Mouse (Mus musculus): ENCODE results near the gene Serp2. TPM values are rescaled to one million over a fixed set of nuclear protein-coding genes. Genes with fewer than 3 reads are reported as not detected.

Gene Serp2
- polyA plus RNA-seq, 1 experiment = 1.0 TPM

GRCm38 (mm10) chr14:76533170-76533815 lies 23.4 kb downstream of the Serp2 start:
- peaks cover 16% of the 10 kb centered on the region; the same call in 1 of the 2 replicates for H3K4me1 ChIP-seq (ENCODE audit: control insufficient read depth, insufficient read depth, low read length)
- H3K27ac ChIP-seq (ENCODE audit: insufficient read depth, low read depth, low read length) = peak overlapping the region; percentile 51
- WGBS = 28% methylated on average over 10 of the region's 10 CpGs
- peak; percentile 91 for DNase-seq
- H3K4me3 ChIP-seq (ENCODE audit: insufficient read depth, low read depth, low read length) = peak overlapping the region; percentile 5; the same call in 1 of the 2 replicates
- H3K36me3 ChIP-seq (ENCODE audit: control insufficient read depth, insufficient read depth, low read length) = no peaks in the 10 kb centered on the region
- TF ChIP-seq CTCF (conservative IDR thresholded peaks at IDR 0.05; ENCODE audit: insufficient read depth, insufficient read length, low read depth, low read length) = no peak
- no peak for TF ChIP-seq POLR2A (IDR thresholded peaks at IDR 0.05; ENCODE audit: low read depth, low read length)
- no peaks in the 10 kb centered on the region for H3K27me3 ChIP-seq (replicated peaks; ENCODE audit: control insufficient read depth, insufficient read depth, low read length)

DNA sequence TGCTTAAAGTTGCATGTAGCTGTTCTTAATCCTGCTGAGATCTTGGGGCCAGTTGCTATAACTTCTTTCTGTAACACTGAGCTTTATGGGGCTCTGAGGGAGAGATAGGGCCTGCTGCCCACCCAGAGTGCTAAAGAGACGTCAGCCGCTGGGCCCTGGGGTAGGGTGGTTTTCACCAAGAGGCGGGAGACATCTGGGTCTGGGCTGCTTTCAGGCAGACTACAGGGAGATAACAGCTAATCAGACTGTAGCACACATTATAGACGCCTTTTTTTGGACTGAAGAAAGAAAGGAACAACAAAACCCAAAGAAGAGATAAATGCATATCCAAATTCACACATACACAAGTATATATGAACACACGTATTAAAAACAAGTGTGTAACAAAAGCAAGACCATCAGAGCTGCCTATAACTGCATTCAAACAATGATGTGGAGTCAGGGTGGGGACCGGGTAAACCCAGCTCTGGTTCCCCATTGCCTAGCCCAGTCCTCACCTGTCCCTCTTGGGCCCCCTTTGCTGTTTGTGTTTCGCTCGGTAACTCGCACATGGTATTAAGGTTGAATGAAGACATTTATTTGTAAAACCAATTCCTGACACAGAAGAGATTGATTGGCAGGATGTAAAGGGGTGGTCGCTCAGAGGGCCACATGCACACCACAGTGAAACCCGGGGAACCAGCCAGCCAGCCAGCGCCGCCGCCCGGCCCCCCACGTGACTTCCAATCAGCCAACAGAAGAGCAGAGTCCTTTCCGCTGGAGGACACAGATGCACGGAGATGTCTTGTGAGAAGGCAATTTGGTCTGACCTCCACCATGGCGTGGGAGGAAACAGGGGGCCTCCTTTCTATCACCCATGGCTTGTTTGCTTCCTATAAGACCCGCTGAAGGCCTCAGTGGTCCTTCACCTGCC lies 24.2 kb downstream of the Serp2 start:
- H3K4me1 ChIP-seq (ENCODE audit: control insufficient read depth, insufficient read depth, low read length) = peaks cover 11% of the 10 kb centered on the region; the same call in 1 of the 2 replicates
- 60% methylated on average over 20 of the region's 20 CpGs for whole genome bisulfite sequencing

DNA sequence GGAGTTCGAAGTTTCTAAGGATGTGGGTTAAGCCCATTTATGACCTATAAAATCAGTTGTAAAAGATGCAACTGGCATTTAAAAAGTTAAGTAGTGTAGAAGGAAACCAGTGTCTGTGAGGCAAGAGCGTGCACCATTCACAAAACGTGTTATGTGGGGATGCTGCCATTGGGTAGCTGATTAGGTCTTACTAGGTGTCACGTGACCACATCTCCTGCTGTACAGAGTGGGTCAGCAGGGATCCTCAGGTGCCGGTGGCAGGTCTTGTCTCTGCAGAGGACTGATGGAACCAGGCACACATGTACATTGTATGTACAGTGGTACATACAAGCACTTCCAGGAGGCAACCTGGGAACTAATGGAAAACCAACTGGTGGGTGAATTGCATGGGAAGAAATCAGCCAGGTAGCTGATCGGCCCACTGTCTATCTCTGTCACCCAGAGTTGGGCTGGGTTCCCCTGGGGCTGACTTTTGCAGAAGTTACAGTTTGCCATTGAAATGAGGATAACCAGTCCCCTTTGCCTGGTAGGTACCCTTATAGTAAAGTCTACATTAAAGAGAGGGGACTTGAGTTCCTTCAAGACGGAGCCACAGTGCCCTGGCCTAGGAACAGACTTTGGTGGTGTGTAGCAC lies 25.5 kb downstream of the Serp2 start:
- Histone ChIP-seq H3K27ac (ENCODE audit: insufficient read depth, low read depth, low read length) (no peak overlapping the region), H3K36me3 (ENCODE audit: control insufficient read depth, insufficient read depth, low read length) (no peaks in the 10 kb centered on the region), H3K27me3 (replicated peaks; ENCODE audit: control insufficient read depth, insufficient read depth, low read length) (no peaks in the 10 kb centered on the region), H3K4me1 (ENCODE audit: control insufficient read depth, insufficient read depth, low read length) (peaks cover 6% of the 10 kb centered on the region; the same call in 1 of the 2 replicates), H3K4me3 (ENCODE audit: insufficient read depth, low read depth, low read length) (no peak overlapping the region)
- TF ChIP-seq CTCF (conservative IDR thresholded peaks at IDR 0.05; ENCODE audit: insufficient read depth, insufficient read length, low read depth, low read length) (no peak), POLR2A (IDR thresholded peaks at IDR 0.05; ENCODE audit: low read depth, low read length) (no peak)
- no peak for DNase-seq
- WGBS = 97% methylated on average over 7 of the region's 7 CpGs

More for the DNA sequence above, 24.2 kb downstream of the Serp2 start:
- Histone ChIP-seq H3K27ac (ENCODE audit: insufficient read depth, low read depth, low read length) (peak overlapping the region; percentile 51; the same call in 1 of the 2 replicates), H3K27me3 (replicated peaks; ENCODE audit: control insufficient read depth, insufficient read depth, low read length) (no peaks in the 10 kb centered on the region), H3K36me3 (ENCODE audit: control insufficient read depth, insufficient read depth, low read length) (no peaks in the 10 kb centered on the region), H3K4me3 (ENCODE audit: insufficient read depth, low read depth, low read length) (peak overlapping the region; percentile 5; the same call in 1 of the 2 replicates)
- DNase-seq = peak; percentile 77
- TF ChIP-seq POLR2A (IDR thresholded peaks at IDR 0.05; ENCODE audit: low read depth, low read length) = no peak
- TF ChIP-seq CTCF (conservative IDR thresholded peaks at IDR 0.05; ENCODE audit: insufficient read depth, insufficient read length, low read depth, low read length) = no peak

DNA sequence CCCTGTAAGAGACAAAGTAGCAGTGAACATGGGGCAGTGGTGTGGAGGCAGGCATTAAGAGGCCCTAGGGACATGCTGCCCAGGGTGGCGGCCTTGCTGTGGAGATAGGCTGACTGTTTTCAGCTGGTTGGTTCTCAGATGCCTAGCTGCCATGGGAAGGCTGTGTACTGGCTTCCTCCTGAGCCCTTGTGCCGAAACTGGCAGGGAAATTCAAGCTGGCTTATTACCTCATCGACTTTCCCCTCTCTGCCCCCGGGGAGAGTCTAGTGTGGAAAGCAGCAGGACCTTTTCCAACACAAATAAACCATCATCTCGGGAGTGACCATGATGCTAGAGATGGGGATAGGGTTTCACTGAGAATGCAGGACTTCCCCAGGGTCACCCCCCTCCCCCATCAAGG lies 28.0 kb downstream of the Serp2 start:
- H3K36me3 ChIP-seq (ENCODE audit: control insufficient read depth, insufficient read depth, low read length) = no peaks in the 10 kb centered on the region
- DNase-seq = peak; percentile 18
- TF ChIP-seq CTCF (conservative IDR thresholded peaks at IDR 0.05; ENCODE audit: insufficient read depth, insufficient read length, low read depth, low read length) (no peak), POLR2A (IDR thresholded peaks at IDR 0.05; ENCODE audit: low read depth, low read length) (no peak)
- H3K27me3 ChIP-seq (replicated peaks; ENCODE audit: control insufficient read depth, insufficient read depth, low read length) = no peaks in the 10 kb centered on the region
- H3K4me1 ChIP-seq (ENCODE audit: control insufficient read depth, insufficient read depth, low read length) = peaks cover 5% of the 10 kb centered on the region; the same call in 1 of the 2 replicates
- 46% methylated on average over 5 of the region's 5 CpGs for WGBS
- no peak overlapping the region for H3K27ac ChIP-seq (ENCODE audit: insufficient read depth, low read depth, low read length)
- no peak overlapping the region for H3K4me3 ChIP-seq (ENCODE audit: insufficient read depth, low read depth, low read length)

GRCm38 (mm10) chr14:76527758-76528313 lies 28.9 kb downstream of the Serp2 start:
- H3K27ac ChIP-seq (ENCODE audit: insufficient read depth, low read depth, low read length) = no peak overlapping the region
- no peaks in the 10 kb centered on the region for H3K36me3 ChIP-seq (ENCODE audit: control insufficient read depth, insufficient read depth, low read length)
- no peaks in the 10 kb centered on the region for H3K27me3 ChIP-seq (replicated peaks; ENCODE audit: control insufficient read depth, insufficient read depth, low read length)
- 71% methylated on average over 8 of the region's 9 CpGs for WGBS
- no peak overlapping the region for H3K4me3 ChIP-seq (ENCODE audit: insufficient read depth, low read depth, low read length)
- TF ChIP-seq POLR2A (IDR thresholded peaks at IDR 0.05; ENCODE audit: low read depth, low read length) (no peak), CTCF (conservative IDR thresholded peaks at IDR 0.05; ENCODE audit: insufficient read depth, insufficient read length, low read depth, low read length) (no peak)
- no peaks in the 10 kb centered on the region for H3K4me1 ChIP-seq (ENCODE audit: control insufficient read depth, insufficient read depth, low read length)
- no peak for DNase-seq

GRCm38 (mm10) chr14:76527030-76527719 lies 29.5 kb downstream of the Serp2 start:
- Histone ChIP-seq H3K27me3 (replicated peaks; ENCODE audit: control insufficient read depth, insufficient read depth, low read length) (no peaks in the 10 kb centered on the region), H3K4me1 (ENCODE audit: control insufficient read depth, insufficient read depth, low read length) (no peaks in the 10 kb centered on the region), H3K36me3 (ENCODE audit: control insufficient read depth, insufficient read depth, low read length) (no peaks in the 10 kb centered on the region), H3K27ac (ENCODE audit: insufficient read depth, low read depth, low read length) (no peak overlapping the region), H3K4me3 (ENCODE audit: insufficient read depth, low read depth, low read length) (no peak overlapping the region)
- 89% methylated on average over 20 of the region's 20 CpGs for WGBS
- DNase-seq = peak; percentile 19
- TF ChIP-seq POLR2A (IDR thresholded peaks at IDR 0.05; ENCODE audit: low read depth, low read length) = no peak
- no peak for TF ChIP-seq CTCF (conservative IDR thresholded peaks at IDR 0.05; ENCODE audit: insufficient read depth, insufficient read length, low read depth, low read length)
